Mouse (Mus musculus) forebrain, embryonic 12.5 days (tissue): ENCODE measurements around the gene Kifap3. TPM values are rescaled to one million over a fixed set of nuclear protein-coding genes. Genes with fewer than 3 reads are reported as not detected.

Source experiments
- ATAC-seq: fragments of 200-750 bp; cut with Nextera tagmentation; 2 replicates; pipeline ENCODE4 v1.8.0; 2017; ENCODE audit warnings: moderate TSS enrichment; ENCODE audit not compliant: low FRiP score
- H3K27ac ChIP-seq: fragments of 300-500 bp; sonication (generic); 2 replicates; pipeline ENCODE4 v1.5.1; 2016; ENCODE audit warnings: mild to moderate bottlenecking
- H3K27me3 ChIP-seq: fragments of 300-500 bp; sonication (generic); 2 replicates; pipeline ENCODE4 v1.6.1; 2016; ENCODE audit warnings: mild to moderate bottlenecking
- H3K36me3 ChIP-seq: fragments of 300-500 bp; sonication (generic); replicated peaks from 2 replicates; pipeline ENCODE4 v1.6.1; 2016; ENCODE audit warnings: mild to moderate bottlenecking
- H3K4me1 ChIP-seq: fragments of 300-500 bp; sonication (generic); 2 replicates; pipeline ENCODE4 v1.6.1; 2016
- H3K4me2 ChIP-seq: fragments of 300-500 bp; sonication (generic); 2 replicates; pipeline ENCODE4 v1.6.1; 2016; ENCODE audit warnings: mild to moderate bottlenecking, moderate library complexity
- H3K4me3 ChIP-seq: fragments of 300-500 bp; sonication (generic); replicated peaks from 2 replicates; pipeline ENCODE4 v1.5.1; 2016; ENCODE audit warnings: mild to moderate bottlenecking
- H3K9ac ChIP-seq: fragments of 300-500 bp; sonication (generic); 2 replicates; pipeline ENCODE4 v1.6.1; 2016; ENCODE audit warnings: mild to moderate bottlenecking
- H3K9me3 ChIP-seq: fragments of 300-500 bp; sonication (generic); 2 replicates; pipeline ENCODE4 v1.6.1; 2016
- WGBS: fragments of 180-500 bp; shearing (Covaris S2); methylation state at CpG from one replicate; pipeline ENCODE4 v1.1.7; 2016; 5-methylcytosine and 5-hydroxymethylcytosine counted together
- polyA plus RNA-seq: library from polyadenylated mRNA; unstranded; fragments of >200 nt; fragmentation: Nextera tagmentation; extraction: Ambion mirVana; gene quantifications from 2 replicates; pipeline ENCODE4 v1.2.1, GENCODE M21; 2016

Gene Kifap3
- polyA plus RNA-seq, 1 experiment from 2014 or later: 54.6 TPM

GRCm38 (mm10) chr1:163934591-163934990 is 155.2 kb downstream of the Kifap3 start:
- no peak overlapping the region for H3K4me2 ChIP-seq
- WGBS: 90% methylated on average over 2 of the region's 2 CpGs
- H3K4me1 ChIP-seq: peaks cover 11% of the 10 kb centered on the region
- no peak overlapping the region for H3K4me3 ChIP-seq
- peaks cover 50% of the 10 kb centered on the region for H3K36me3 ChIP-seq
- no peak overlapping the region for H3K27ac ChIP-seq
- H3K9me3 ChIP-seq: no peaks in the 10 kb centered on the region
- no peak for ATAC-seq
- H3K27me3 ChIP-seq: no peaks in the 10 kb centered on the region
- no peak overlapping the region for H3K9ac ChIP-seq

DNA sequence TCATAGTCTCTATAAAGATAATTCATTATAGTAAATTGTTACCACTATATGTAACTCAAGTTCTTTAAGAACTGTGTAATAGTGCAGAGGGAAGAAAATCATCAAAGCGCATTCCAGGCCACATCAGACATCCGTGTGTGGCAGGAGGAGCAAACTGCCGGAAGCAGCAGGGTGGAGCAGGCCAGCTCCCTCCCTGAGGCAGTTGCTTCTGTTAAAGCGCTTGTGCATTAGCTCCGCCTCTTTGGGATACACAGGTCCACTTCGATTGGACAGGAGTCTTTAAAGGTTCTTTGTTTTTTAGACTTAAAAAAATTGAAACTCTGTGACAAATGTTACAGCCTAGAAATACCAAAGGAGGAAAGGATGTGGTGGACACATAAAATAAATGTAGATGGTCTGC is 162.7 kb downstream of the Kifap3 start:
- WGBS: 73% methylated on average over 6 of the region's 6 CpGs
- no peak overlapping the region for H3K9ac ChIP-seq
- no peak overlapping the region for H3K4me2 ChIP-seq
- no peak for ATAC-seq
- H3K27me3 ChIP-seq: no peaks in the 10 kb centered on the region
- H3K4me1 ChIP-seq: no peaks in the 10 kb centered on the region
- H3K36me3 ChIP-seq: peaks cover 81% of the 10 kb centered on the region
- H3K4me3 ChIP-seq: no peak overlapping the region
- H3K27ac ChIP-seq: no peak overlapping the region
- no peaks in the 10 kb centered on the region for H3K9me3 ChIP-seq

DNA sequence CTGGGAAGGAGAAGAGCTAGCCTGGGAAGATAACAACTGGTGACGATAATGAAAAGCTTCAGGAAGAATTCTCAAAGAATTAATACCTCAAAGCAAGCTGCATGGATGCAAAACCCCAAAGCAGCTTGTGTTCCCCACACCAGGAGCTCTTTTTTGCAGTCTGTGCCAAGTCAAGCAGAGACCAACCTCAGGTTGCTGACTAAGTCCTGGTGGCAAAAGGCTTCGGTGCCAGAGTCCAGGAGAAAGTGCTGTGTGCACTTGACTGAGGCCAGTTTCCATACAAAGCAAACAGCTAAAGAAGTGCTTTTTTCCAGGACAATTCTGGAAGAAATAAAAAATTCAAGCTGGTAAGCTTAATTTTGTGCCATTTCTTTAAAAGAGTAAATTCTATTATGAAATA is 174.0 kb downstream of the Kifap3 start:
- Histone ChIP-seq H3K27ac (no peak overlapping the region), H3K9me3 (no peaks in the 10 kb centered on the region), H3K4me2 (no peak overlapping the region), H3K4me1 (no peaks in the 10 kb centered on the region), H3K36me3 (peaks cover 83% of the 10 kb centered on the region), H3K4me3 (no peak overlapping the region), H3K9ac (no peak overlapping the region), H3K27me3 (no peaks in the 10 kb centered on the region)
- no peak for ATAC-seq
- 86% methylated on average over 2 of the region's 2 CpGs for WGBS

DNA sequence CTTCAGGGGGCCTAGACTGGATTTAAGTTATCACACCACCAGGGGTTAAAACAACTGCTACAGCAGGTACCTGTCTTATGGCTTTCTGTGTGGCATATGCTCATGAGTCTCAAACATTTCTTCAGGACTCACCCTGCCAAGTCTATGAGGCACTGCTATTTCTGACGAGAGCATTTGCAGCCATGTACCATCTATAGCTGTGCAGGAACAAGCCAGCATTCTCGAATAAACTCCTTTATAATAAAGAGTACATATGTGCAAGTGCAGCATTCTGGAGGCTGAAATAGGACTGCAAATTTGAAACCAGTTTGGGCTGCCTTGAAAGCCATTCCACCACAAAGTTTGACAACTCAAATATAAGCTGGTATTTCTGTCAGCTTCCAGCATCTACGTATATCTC is 178.7 kb downstream of the Kifap3 start:
- Histone ChIP-seq H3K27ac (no peak overlapping the region), H3K36me3 (peaks cover 61% of the 10 kb centered on the region), H3K9me3 (no peaks in the 10 kb centered on the region), H3K4me1 (no peaks in the 10 kb centered on the region), H3K9ac (no peak overlapping the region), H3K27me3 (no peaks in the 10 kb centered on the region), H3K4me2 (no peak overlapping the region), H3K4me3 (no peak overlapping the region)
- 90% methylated on average over 3 of the region's 3 CpGs for WGBS
- no peak for ATAC-seq

- H3K27ac ChIP-seq: no peak overlapping the region
- no peaks in the 10 kb centered on the region for H3K9me3 ChIP-seq
- H3K4me3 ChIP-seq: no peak overlapping the region
- H3K27me3 ChIP-seq: no peaks in the 10 kb centered on the region
- WGBS: 93% methylated on average over 10 of the region's 10 CpGs
- ATAC-seq: no peak
- H3K4me2 ChIP-seq: no peak overlapping the region
- H3K4me1 ChIP-seq: no peaks in the 10 kb centered on the region
- no peak overlapping the region for H3K9ac ChIP-seq
- peaks cover 35% of the 10 kb centered on the region for H3K36me3 ChIP-seq
Measured at GRCm38 (mm10) chr1:163964008-163964689, 184.8 kb downstream of the Kifap3 start.

Other genes with a start within 250 kb of the Kifap3 start
- 0.46 and 0.55 TPM in 2 replicates for gene Mettl11b, start 54.4 kb upstream of the Kifap3 start, polyA plus RNA-seq
- gene Scyl3, start 149.5 kb downstream of the Kifap3 start, polyA plus RNA-seq: 20.5 and 22.0 TPM in 2 replicates
- 30.4 and 35.8 TPM in 2 replicates for gene BC055324, start 215.2 kb downstream of the Kifap3 start, polyA plus RNA-seq
- gene Mettl18, start 215.3 kb downstream of the Kifap3 start, polyA plus RNA-seq: 9.8 and 10.3 TPM in 2 replicates